Mouse (Mus musculus): ENCODE measurements around the gene Rassf10.

- TF ChIP-seq CTCF (IDR thresholded peaks at IDR 0.05; ENCODE audit: extremely low read depth, insufficient read length, insufficient replicate concordance, low read depth, low read length) (no peak), POLR2A (IDR thresholded peaks at IDR 0.05; ENCODE audit: low read depth, low read length) (no peak)
Measured at GRCm38 (mm10) chr7:113005726-113006125, 52.0 kb downstream of the Rassf10 start.
